Mouse (Mus musculus) cerebellum, adult 18-20 months (tissue): ENCODE data around the gene Npdc1.

Experiments used
- DNase-seq, 2 experiments: peaks; one replicate each; pipeline ENCODE4 v3.0.0; 2021

Npdc1 gene

GRCm38 (mm10) chr2:25399051-25399450 is at the start of gene Npdc1:
Npdc1 (plus strand) TSS chr2:25399351.
- no peak for DNase-seq

- no peak for DNase-seq
Observed at GRCm38 (mm10) chr2:25349499-25349898, 49.7 kb upstream of the Npdc1 start.

DNA sequence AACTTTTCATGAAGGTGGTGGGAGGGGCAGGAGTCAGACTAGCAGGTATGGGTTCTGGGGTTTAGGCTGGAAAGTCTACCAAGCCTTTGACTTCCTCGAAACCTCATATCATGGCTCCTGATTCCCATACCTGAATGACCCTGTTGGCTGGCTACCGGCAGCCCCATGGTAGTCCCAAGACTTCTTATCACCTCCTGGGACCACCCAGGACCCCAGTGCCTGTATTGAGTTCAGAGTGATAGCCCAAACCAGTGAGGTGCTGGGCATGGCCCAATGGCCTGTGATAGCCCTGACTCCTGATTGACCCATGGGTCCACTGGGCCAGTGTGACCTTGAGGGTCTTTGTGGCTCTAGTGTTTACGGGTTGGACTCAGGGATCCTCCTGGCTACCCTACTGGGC is 48.5 kb upstream of the Npdc1 start:
- DNase-seq: no peak

DNA sequence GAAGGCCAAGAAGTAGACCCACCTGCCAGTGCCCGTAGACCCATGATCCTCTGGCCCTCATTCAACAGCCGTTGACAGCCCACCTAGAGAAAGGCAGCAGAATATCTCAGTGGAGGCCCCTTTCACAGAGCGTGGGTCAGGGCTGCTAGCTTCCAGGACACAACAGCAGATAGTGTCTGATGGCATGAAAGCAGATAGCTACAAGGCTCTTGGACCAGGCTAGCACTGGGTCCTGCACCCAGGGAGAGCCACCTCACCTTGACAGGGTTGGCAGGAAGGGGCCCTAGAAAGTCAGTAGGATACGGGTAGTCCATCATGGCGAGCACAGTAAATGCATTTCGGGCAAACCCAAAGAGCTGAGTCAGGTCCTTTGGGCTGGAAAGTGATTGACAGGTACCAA is 44.9 kb upstream of the Npdc1 start:
- no peak for DNase-seq

DNA sequence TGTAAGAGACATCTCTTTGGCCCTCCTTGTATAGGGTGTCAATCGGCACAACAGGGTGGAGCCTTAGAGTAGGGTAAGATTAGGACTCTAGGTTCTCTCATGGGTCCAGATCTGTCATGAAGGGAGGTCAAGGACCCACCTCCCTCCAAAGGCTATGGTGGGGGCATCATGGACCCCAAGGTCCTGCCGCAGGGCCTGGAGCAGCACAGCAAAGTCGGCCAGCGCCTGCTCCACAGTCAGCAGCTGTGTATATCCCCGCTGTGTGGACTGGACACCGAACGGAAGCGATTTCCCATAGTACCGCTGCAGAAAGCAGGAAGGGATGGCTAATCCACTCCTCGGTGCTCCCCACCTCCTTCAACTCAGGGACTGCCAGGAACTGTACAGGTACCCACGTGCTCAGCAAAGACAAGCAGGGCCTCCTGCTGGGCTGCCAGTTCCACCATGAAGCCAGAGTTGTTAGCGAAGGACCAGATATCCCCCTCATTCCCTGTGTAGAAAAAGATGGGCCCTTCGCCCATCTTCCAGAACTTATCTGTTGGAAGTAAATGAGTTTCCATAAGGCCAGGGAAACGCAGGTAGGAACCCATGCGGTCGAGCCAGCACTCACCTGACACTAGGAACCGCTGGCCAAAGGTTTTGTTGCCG is 43.6 kb upstream of the Npdc1 start:
- DNase-seq: peak in 1 of 2 experiments; percentile 34

DNA sequence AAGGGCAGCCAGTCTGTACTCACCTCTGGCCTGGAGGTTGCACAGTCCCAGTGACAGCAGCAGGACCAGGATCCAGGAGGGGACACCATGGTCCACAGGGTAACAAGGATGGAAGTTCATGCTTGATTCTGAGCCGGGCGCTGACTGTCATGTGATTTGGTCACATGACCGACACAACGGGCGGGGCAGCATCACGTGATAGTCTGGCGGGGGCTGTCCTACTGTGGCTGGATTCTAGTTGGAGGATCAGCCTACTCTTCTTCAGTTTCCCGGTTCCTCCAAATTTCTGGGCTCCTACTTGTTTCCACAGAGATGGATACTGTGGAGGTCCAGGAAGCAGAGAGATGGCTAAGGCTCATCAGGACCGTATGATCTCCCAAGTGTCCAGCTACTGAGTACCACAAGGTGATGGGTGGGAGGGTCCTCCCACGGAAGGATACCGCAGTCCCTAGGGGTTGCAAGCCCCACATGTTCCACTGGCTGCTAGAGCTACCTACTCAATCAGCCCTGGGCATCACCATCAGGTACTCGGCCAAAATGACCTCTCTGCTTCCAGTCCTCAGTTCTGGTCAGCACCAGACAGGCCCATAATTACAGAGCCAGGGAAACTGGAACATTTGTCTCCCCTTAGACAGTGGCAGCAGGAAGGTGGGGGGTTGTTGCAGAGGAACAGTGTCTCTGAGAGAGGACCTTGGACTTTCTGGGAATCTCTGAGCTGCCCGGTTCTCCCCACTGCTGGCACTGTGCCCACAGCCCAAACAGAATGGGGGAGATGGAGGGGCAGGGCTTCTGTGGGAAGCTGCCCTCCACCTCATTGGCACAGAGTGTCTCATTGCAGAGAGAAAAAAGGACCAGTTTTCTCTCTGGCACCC is 42.7 kb upstream of the Npdc1 start, which contains the start of gene Dpp7:
TSS of gene Dpp7 (minus strand) at position 152 of the 872 bp plus-strand sequence.
- DNase-seq: peak; percentile 88 to 93

DNA sequence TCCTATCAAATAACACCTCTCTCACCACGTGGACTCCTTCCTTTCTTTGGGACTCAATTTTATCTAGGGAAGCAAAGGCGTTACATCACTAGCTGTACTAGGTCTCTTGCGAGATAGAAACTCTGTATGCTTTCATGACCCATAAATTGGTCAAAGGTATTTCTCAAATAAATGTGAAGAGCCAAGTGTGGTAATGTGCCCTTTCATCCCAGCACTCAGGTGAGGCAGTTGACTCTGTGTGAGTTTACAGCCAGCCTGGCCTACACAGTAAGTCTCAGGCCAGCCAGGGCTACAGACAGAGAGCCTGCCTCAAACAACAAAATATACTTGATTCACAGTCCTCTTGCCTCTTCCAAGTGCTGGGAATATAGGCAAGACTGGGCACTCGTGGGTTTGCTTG is 39.3 kb upstream of the Npdc1 start:
- no peak for DNase-seq

DNA sequence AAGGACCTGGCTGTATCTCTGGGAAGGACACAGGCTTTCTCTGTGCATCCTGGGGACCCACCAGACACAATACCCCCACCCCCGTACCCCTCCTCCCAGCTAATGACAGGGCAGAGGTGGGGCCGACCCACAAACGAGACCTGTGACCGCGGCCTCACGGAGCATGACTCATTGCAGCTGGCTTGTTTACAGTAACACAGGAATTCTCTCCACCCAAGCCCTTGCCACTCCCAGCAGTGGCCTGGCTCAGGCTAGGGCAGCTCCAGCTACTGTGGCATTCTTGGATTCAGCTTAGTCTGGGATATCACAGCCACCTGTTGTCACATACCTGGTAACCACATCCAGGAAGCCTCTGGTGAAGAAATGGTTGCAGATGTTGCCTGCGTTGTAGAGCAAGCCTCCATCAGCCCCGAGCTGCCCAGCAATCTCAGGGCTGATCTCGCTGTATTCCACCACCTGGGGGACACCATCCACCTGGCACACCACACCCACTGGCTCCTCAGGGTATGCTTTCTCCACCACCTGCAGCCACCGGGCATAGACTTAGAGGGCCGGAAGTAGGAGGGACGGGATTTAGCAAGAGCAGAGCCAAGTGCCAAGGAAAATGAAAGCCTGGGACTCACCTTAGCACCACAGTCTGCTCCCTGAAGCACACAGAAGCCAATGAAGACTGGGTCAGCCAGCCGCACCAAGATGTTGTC is 35.5 kb upstream of the Npdc1 start:
- DNase-seq: no peak

GRCm38 (mm10) chr2:25364313-25364712 is 34.8 kb upstream of the Npdc1 start:
- no peak for DNase-seq

GRCm38 (mm10) chr2:25364761-25365090 is 34.4 kb upstream of the Npdc1 start:
- DNase-seq: no peak

- peak; percentile 59 to 62 for DNase-seq
Observed at GRCm38 (mm10) chr2:25365091-25365761, 33.9 kb upstream of the Npdc1 start, which contains the start of gene Uap1l1. Uap1l1 (minus strand) TSS chr2:25365682.

GRCm38 (mm10) chr2:25369996-25370395 is 29.2 kb upstream of the Npdc1 start:
- no peak for DNase-seq

DNA sequence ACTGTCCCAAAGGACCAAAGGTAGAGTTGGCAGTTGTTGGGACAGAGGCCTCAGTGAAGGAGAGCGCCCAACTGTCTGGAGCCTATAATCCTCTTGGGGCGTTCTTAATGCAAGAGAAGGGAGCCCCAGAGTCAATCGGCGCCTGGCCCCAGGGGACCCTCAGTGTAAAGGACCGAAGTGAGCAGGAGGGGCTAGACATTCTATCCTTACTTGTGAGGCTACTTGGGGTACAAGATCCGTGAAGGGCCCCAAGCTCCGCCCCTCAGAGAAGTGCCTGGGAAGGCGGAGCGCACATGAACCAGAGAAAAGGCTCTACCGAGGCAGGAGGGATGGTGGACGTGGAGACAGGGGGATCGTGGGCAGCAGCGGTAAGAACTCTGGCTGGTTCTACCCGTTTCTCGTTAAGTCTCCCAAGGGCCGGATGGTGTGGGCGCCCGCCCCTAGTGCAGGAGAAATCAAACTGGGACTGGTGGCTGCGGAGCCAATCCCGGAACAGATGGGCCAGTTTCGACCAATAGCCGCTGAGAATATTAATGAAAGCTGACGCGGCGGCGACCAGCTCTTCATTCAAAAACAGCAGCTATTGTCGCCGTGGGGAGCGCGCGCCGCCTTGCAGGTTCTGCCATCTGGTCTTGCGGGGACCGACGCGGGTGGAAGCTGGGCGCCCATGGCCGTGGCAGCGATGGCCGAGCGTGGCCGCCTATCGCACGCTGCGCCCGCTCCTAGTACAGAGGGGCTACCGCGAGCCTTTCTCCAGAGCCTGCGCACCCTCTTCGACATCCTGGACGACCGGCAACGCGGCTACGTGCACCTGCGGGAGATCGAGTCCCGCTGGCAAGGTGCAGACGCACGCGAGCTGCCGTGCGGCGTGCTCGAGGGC is 27.1 kb upstream of the Npdc1 start, which contains the start of gene Sapcd2:
TSS of gene Sapcd2 (plus strand) at position 558 of the 880 bp plus-strand sequence.
- peak; percentile 88 to 91 for DNase-seq

DNA sequence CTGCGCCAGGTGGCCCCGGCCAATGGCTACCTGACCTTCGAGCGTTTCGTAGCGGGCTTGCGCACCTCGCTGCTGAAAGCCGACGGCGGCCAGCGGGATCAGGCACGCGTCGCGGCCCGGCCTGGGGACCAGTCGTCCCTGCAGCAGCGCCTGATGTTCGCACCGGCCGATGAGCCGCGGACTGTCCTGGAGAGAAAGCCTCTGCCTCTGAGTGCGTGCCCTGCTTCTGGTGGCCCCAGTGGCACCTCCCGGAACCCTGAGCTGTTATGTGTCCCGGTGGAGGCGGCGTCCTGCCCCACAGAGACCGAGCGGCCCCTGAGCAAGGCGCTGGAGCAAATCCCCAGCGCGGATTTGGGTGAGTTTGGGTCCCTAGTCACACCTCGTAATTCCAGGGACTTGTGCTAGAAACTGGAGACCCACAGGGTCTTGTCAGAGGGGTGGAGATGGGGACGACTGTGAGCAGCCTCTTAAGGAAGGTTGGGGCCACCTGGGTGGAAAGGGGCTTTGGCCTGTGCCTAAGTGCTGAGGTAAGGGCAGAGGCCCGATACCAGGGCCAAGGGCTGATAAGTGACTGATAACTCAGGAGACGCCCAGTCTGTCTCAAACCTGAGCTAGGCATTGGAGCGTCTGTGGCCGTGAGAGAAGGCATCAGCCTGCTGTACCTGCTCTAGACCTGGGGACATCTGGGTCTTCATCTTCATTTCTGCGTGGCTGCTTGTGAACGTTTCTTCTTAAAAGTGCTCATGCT is 26.3 kb upstream of the Npdc1 start:
- DNase-seq: no peak

GRCm38 (mm10) chr2:25373431-25373830 is 25.7 kb upstream of the Npdc1 start:
- DNase-seq: no peak

DNA sequence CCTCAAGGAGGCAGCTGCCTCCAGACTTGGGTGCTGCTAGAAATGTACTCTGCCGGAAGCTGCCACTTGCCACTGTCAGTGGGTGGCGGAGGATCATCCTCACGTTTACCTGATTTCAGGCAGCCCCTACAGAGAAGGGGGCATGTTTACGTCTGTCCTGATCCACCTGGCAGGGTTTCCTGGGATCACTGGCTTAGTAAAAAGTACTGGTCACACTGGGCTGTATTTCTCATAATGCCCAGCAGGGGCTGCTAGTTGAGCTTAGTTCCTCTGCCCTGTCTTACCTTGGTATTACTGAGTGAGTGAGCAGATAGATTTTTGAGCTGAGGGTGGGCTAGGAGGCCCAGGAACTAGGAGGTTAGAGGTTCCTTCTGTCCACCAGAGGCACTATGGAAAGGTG is 22.6 kb upstream of the Npdc1 start:
- peak; percentile 73 to 76 for DNase-seq

GRCm38 (mm10) chr2:25384492-25384891 is 14.7 kb upstream of the Npdc1 start:
- DNase-seq: no peak

GRCm38 (mm10) chr2:25391266-25391665 is 7.9 kb upstream of the Npdc1 start:
- DNase-seq: no peak

DNA sequence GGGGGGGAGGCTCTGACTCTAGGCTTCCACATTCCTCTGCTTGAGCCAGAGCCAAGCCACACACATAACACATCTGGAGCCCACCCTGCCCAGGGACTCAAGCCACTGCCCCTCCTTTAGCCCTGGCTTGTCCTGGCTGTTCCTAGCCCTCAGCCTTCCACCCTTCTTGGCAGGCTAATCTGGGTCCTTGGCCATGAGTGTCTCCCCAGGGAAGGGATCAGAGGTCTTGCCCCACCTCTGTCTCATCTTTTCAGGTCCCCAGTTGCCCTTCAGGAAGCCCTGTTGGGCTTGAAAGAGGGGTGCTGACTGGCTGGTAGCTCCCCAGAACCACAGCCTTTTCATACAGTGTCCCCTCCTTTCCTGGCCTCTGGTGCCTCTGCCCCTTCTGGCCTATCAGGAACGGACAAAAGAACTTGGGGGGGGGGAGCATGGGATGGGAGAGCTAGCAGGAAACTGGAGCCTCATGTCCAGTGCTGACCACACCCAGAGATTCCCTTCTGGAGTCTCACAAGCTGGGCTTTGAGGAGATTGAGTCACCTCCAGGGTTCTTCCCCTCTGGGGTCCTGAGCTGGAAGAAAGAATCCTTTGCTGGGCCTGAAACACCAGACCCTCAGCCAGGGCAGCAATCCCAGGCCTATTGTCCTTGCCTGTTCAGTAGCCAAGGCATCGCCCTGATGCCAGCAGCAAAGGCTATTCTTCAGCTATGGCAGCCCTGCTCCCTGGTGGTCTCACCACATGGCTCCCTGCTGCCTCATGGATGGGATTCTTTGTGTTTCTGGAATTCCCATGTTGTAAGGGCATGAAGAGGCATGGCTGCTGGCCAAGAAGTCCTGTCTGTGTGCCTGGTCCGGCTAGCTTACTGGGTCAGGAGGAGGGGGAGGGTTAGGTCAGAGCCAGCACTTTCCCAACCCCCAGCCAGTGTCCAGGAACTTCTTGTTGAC is 4.6 kb upstream of the Npdc1 start:
- peak; percentile 46 to 47 for DNase-seq
